Mouse (Mus musculus) hindbrain, embryonic 10.5 days (tissue): ENCODE results near the gene Tigit. TPM values are rescaled to one million over a fixed set of nuclear protein-coding genes. Genes with fewer than 3 reads are reported as not detected.

Experiments
- DNase-seq: peaks from one replicate; pipeline ENCODE4 v3.0.0-alpha.2; 2017; ENCODE audit warnings: low spot score
- H3K27ac ChIP-seq: fragments of 300-500 bp; sonication (generic); 2 replicates; pipeline ENCODE4 v1.5.1; 2016; ENCODE audit warnings: mild to moderate bottlenecking, moderate library complexity
- H3K27me3 ChIP-seq: fragments of 300-500 bp; sonication (generic); 2 replicates; pipeline ENCODE4 v1.6.1; 2016; ENCODE audit warnings: mild to moderate bottlenecking; ENCODE audit not compliant: poor library complexity, insufficient read depth, severe bottlenecking
- H3K36me3 ChIP-seq: fragments of 300-500 bp; sonication (generic); 2 replicates; pipeline ENCODE4 v1.6.1; 2016; ENCODE audit warnings: mild to moderate bottlenecking, moderate library complexity
- H3K4me1 ChIP-seq: fragments of 300-500 bp; sonication (generic); replicated peaks from 2 replicates; pipeline ENCODE4 v1.6.1; 2016; ENCODE audit warnings: mild to moderate bottlenecking
- H3K4me3 ChIP-seq: fragments of 300-500 bp; sonication (generic); 2 replicates; pipeline ENCODE4 v1.5.1; 2016; ENCODE audit warnings: mild to moderate bottlenecking, moderate library complexity
- H3K9me3 ChIP-seq: fragments of 300-500 bp; sonication (generic); 2 replicates; pipeline ENCODE4 v1.6.1; 2016; ENCODE audit warnings: mild to moderate bottlenecking, moderate library complexity
- WGBS: fragments of 180-500 bp; shearing (Covaris S2); methylation state at CpG from one replicate; pipeline ENCODE4 v1.1.7; 2016; 5-methylcytosine and 5-hydroxymethylcytosine counted together
- polyA plus RNA-seq: library from polyadenylated mRNA; unstranded; fragments of >200 nt; fragmentation: Nextera tagmentation; extraction: Ambion mirVana; gene quantifications from 2 replicates; pipeline ENCODE4 v1.2.1, GENCODE M21; 2016

The Tigit gene
- not detected in 2 replicates for polyA plus RNA-seq

GRCm38 (mm10) chr16:43663978-43664579 is at the start of gene Tigit:
TSS of gene Tigit (minus strand) at chr16:43664146.
- no peaks in the 10 kb centered on the region for H3K36me3 ChIP-seq
- no peak for DNase-seq
- no peaks in the 10 kb centered on the region for H3K9me3 ChIP-seq
- no peak within 1 kb of the TSS for H3K4me3 ChIP-seq
- no peak within 1 kb of the TSS for H3K27ac ChIP-seq
- no peaks in the 10 kb centered on the region for H3K27me3 ChIP-seq
- WGBS = 79% methylated on average over 7 of the region's 7 CpGs
- H3K4me1 ChIP-seq = peaks cover 12% of the 10 kb centered on the region

- Histone ChIP-seq H3K4me1 (peaks cover 21% of the 10 kb centered on the region), H3K9me3 (no peaks in the 10 kb centered on the region), H3K27ac (no peak overlapping the region), H3K36me3 (no peaks in the 10 kb centered on the region), H3K4me3 (no peak overlapping the region), H3K27me3 (no peaks in the 10 kb centered on the region)
- 91% methylated on average over 7 of the region's 7 CpGs for WGBS
- DNase-seq = no peak
These were observed 47.4 kb upstream of the Tigit start for GRCm38 (mm10) chr16:43711361-43711760.

- no peaks in the 10 kb centered on the region for H3K9me3 ChIP-seq
- no peaks in the 10 kb centered on the region for H3K36me3 ChIP-seq
- H3K4me3 ChIP-seq = no peak overlapping the region
- no peak overlapping the region for H3K27ac ChIP-seq
- no peaks in the 10 kb centered on the region for H3K27me3 ChIP-seq
- peaks cover 21% of the 10 kb centered on the region for H3K4me1 ChIP-seq
- no peak for DNase-seq
- WGBS = 87% methylated on average over 11 of the region's 11 CpGs
These were observed 46.7 kb upstream of the Tigit start for GRCm38 (mm10) chr16:43710651-43711050.

- H3K36me3 ChIP-seq = no peaks in the 10 kb centered on the region
- no peaks in the 10 kb centered on the region for H3K9me3 ChIP-seq
- H3K4me3 ChIP-seq = no peak overlapping the region
- H3K27ac ChIP-seq = no peak overlapping the region
- WGBS = 54% methylated on average over 6 of the region's 6 CpGs
- peaks cover 21% of the 10 kb centered on the region for H3K4me1 ChIP-seq
- no peak for DNase-seq
- H3K27me3 ChIP-seq = no peaks in the 10 kb centered on the region
These were observed 46.2 kb upstream of the Tigit start for GRCm38 (mm10) chr16:43710134-43710475.

- H3K27ac ChIP-seq = peak overlapping the region; percentile 50; the same call in 1 of the 2 replicates
- 41% methylated on average over 9 of the region's 9 CpGs for WGBS
- peaks cover 21% of the 10 kb centered on the region for H3K4me1 ChIP-seq
- H3K27me3 ChIP-seq = no peaks in the 10 kb centered on the region
- DNase-seq = no peak
- no peaks in the 10 kb centered on the region for H3K36me3 ChIP-seq
- H3K4me3 ChIP-seq = no peak overlapping the region
- H3K9me3 ChIP-seq = no peaks in the 10 kb centered on the region
These were observed 45.6 kb upstream of the Tigit start for GRCm38 (mm10) chr16:43709432-43710133.

- Histone ChIP-seq H3K27me3 (no peaks in the 10 kb centered on the region), H3K9me3 (no peaks in the 10 kb centered on the region), H3K27ac (peak overlapping the region; percentile 50; the same call in 1 of the 2 replicates), H3K36me3 (no peaks in the 10 kb centered on the region), H3K4me3 (no peak overlapping the region), H3K4me1 (peaks cover 21% of the 10 kb centered on the region)
- no peak for DNase-seq
- WGBS = 62% methylated on average over 15 of the region's 15 CpGs
These were observed 45.1 kb upstream of the Tigit start for GRCm38 (mm10) chr16:43709062-43709413.

- no peaks in the 10 kb centered on the region for H3K36me3 ChIP-seq
- peaks cover 21% of the 10 kb centered on the region for H3K4me1 ChIP-seq
- H3K9me3 ChIP-seq = no peaks in the 10 kb centered on the region
- WGBS = 74% methylated on average over 13 of the region's 13 CpGs
- DNase-seq = no peak
- H3K27ac ChIP-seq = peak overlapping the region; percentile 50; the same call in 1 of the 2 replicates
- no peaks in the 10 kb centered on the region for H3K27me3 ChIP-seq
- no peak overlapping the region for H3K4me3 ChIP-seq
These were observed 44.6 kb upstream of the Tigit start for GRCm38 (mm10) chr16:43708335-43709061.

GRCm38 (mm10) chr16:43701765-43702504 is 38.0 kb upstream of the Tigit start:
- no peak overlapping the region for H3K27ac ChIP-seq
- WGBS = 83% methylated on average over 14 of the region's 14 CpGs
- DNase-seq = peak; percentile 18
- no peaks in the 10 kb centered on the region for H3K27me3 ChIP-seq
- H3K4me3 ChIP-seq = no peak overlapping the region
- H3K9me3 ChIP-seq = no peaks in the 10 kb centered on the region
- H3K4me1 ChIP-seq = no peaks in the 10 kb centered on the region; the same call in 1 of the 2 replicates
- H3K36me3 ChIP-seq = no peaks in the 10 kb centered on the region

GRCm38 (mm10) chr16:43700575-43700974 is 36.6 kb upstream of the Tigit start:
- Histone ChIP-seq H3K4me1 (no peaks in the 10 kb centered on the region; the same call in 1 of the 2 replicates), H3K9me3 (no peaks in the 10 kb centered on the region), H3K27me3 (no peaks in the 10 kb centered on the region), H3K36me3 (no peaks in the 10 kb centered on the region), H3K4me3 (no peak overlapping the region), H3K27ac (no peak overlapping the region)
- 92% methylated on average over 8 of the region's 8 CpGs for WGBS
- no peak for DNase-seq

GRCm38 (mm10) chr16:43698735-43699649 is 35.0 kb upstream of the Tigit start:
- Histone ChIP-seq H3K4me1 (no peaks in the 10 kb centered on the region; the same call in 1 of the 2 replicates), H3K27ac (no peak overlapping the region), H3K27me3 (no peaks in the 10 kb centered on the region), H3K4me3 (no peak overlapping the region), H3K36me3 (no peaks in the 10 kb centered on the region), H3K9me3 (no peaks in the 10 kb centered on the region)
- DNase-seq = no peak
- WGBS = 83% methylated on average over 14 of the region's 14 CpGs

- H3K27ac ChIP-seq = no peak overlapping the region
- no peak overlapping the region for H3K4me3 ChIP-seq
- no peaks in the 10 kb centered on the region; the same call in 1 of the 2 replicates for H3K4me1 ChIP-seq
- no peaks in the 10 kb centered on the region for H3K9me3 ChIP-seq
- no peak for DNase-seq
- WGBS = 88% methylated on average over 7 of the region's 7 CpGs
- no peaks in the 10 kb centered on the region for H3K36me3 ChIP-seq
- no peaks in the 10 kb centered on the region for H3K27me3 ChIP-seq
These were observed 33.8 kb upstream of the Tigit start for GRCm38 (mm10) chr16:43697772-43698171.

- no peak overlapping the region for H3K27ac ChIP-seq
- no peak for DNase-seq
- WGBS = 81% methylated on average over 7 of the region's 7 CpGs
- no peaks in the 10 kb centered on the region for H3K27me3 ChIP-seq
- no peaks in the 10 kb centered on the region for H3K9me3 ChIP-seq
- no peaks in the 10 kb centered on the region for H3K4me1 ChIP-seq
- H3K4me3 ChIP-seq = no peak overlapping the region
- no peaks in the 10 kb centered on the region for H3K36me3 ChIP-seq
These were observed 31.9 kb upstream of the Tigit start for GRCm38 (mm10) chr16:43695852-43696251.
